Mouse (Mus musculus): ENCODE measurements around the gene Ppih.

- TF ChIP-seq POLR2A (IDR thresholded peaks at IDR 0.05; ENCODE audit: low read depth, low read length) = no peak
- TF ChIP-seq CTCF (conservative IDR thresholded peaks at IDR 0.05; ENCODE audit: insufficient read depth, insufficient read length, low read depth, low read length) = no peak
Measured at GRCm38 (mm10) chr4:119301777-119302176, 18.6 kb downstream of the Ppih start.

All from kidney, adult 2 months (tissue).